Mouse (Mus musculus) layer of hippocampus, adult 11-12 months (tissue): ENCODE measurements around the gene Atp6v0d1.

Experiments used
- DNase-seq: peaks from one replicate; pipeline ENCODE4 v3.0.0; 2022; ENCODE audit warnings: low spot score

Atp6v0d1 gene

GRCm38 (mm10) chr8:105504617-105505016, 61.2 kb downstream of the Atp6v0d1 start:
- DNase-seq = no peak

DNA sequence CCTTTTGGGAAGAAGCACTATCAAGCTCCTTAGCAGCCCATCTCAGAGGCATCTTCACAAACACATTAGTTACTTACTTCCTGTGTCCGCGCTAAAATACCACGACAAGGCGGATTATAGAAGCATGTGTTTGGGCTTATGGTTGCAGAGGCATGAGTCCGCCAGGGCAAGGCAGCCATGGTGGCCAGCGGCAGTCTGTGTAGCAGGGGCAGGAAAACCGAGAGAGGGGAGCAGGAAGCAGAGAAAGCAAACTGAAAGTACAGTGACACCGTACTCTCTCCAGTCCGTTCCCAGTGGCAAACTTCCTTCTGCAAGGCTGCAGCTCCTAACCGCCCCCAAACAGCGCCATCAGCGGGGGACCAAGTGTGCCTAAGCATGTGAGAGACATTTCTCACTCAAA, 66.1 kb downstream of the Atp6v0d1 start:
- no peak for DNase-seq

GRCm38 (mm10) chr8:105496439-105497180, 69.2 kb downstream of the Atp6v0d1 start, which contains the start of gene Zdhhc1:
Gene Zdhhc1, minus strand, starts transcription at chr8:105496902.
- DNase-seq = peak; percentile 85

GRCm38 (mm10) chr8:105495350-105496302, 70.2 kb downstream of the Atp6v0d1 start:
- DNase-seq = no peak

DNA sequence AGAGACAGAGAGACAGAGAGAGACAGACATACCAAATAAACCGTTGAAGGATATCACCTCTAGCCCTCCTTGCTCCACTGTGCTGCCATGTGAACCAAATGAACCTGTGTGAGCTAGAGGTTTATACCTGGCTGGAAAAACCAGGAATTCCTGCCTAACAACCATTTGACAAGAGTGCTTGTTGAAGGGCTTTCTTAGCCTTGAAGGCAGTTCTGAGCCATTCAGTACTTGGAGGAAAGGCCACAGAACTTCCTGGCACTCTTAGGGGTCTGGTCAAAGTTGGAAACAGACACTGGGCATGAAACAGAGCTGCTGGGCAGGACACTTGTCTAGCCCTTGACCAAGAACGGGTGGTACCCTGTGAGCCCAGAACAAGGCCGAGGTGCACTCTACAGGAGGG, 71.3 kb downstream of the Atp6v0d1 start:
- no peak for DNase-seq

DNA sequence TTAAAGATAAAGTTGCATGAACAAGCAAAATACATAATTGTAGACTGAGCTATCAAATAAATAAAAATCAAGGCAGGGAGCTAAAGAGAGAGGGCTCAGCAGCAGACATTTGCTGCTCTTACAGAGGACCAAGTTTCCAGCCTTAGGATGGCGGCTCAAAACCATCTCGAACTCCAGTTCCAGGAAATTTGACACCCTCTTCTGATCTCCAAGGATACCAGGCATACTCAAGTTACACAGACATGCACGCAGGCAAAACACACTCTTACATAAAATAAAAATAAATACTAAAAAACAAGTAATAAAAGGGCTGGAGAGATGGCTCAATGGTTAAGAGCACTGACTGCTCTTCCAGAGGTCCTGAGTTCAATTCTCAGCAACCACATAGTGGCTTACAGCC, 72.4 kb downstream of the Atp6v0d1 start:
- DNase-seq = no peak

- DNase-seq = no peak
Observed at GRCm38 (mm10) chr8:105489281-105489680, 76.6 kb downstream of the Atp6v0d1 start.

GRCm38 (mm10) chr8:105488082-105488481, 77.8 kb downstream of the Atp6v0d1 start:
- no peak for DNase-seq

- DNase-seq = no peak
Observed at GRCm38 (mm10) chr8:105484392-105484791, 81.5 kb downstream of the Atp6v0d1 start.

DNA sequence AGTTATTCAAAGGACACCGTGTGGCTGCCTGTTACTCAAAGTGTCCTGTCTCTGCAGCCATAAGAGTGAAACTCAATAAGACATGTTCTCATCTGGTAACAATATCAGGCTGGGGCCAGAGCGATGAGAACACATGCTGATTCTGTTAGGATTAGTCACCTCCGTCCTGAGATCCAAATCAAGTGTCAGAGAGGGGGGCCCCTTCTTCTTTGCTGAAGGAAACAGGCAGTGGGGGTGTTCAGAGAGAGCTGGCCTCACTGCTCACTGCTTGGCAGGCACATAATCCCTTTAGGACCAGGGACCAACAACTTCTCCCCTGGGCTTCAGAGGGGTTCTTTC, 81.8 kb downstream of the Atp6v0d1 start:
- no peak for DNase-seq

GRCm38 (mm10) chr8:105483212-105484029, 82.4 kb downstream of the Atp6v0d1 start:
- DNase-seq = no peak

DNA sequence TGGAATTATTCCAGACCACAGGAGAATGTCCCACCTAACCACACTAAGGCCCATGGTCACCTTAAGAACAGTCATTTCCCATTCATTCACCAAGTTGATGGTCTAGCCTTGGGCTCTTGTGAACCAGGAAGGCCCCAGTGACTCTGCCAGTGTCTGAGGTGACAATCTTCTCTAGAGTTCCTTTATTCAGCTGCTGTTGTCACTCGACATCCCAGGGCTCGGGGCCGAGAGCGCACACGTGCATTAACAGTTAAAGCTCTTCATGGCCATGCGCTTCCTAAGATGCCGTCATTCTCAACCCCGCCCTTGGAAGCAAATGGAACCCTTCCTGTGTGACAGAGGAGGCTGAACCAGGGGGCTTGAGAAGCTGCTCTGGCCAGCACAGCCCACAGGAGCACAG, 83.7 kb downstream of the Atp6v0d1 start:
- no peak for DNase-seq

DNA sequence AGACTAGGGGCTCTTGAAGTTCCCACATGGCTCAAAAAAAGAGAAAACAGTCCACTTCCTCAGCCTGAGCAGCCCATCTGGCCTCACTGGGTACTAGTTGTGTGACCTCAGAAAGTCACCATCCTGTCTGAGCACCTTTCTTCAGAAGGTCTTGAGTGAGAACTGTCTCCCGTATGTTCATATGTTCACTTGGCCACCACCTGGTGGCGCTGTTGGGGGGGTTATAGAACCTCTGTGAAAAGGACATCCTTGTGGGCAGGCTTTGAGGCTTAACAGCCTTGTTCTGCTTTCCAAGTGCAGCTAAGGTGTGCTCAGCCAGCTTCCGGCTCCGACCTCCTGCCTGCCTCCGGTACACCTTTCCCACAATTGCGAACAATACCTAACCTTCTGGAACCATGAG, 84.4 kb downstream of the Atp6v0d1 start:
- DNase-seq = no peak

DNA sequence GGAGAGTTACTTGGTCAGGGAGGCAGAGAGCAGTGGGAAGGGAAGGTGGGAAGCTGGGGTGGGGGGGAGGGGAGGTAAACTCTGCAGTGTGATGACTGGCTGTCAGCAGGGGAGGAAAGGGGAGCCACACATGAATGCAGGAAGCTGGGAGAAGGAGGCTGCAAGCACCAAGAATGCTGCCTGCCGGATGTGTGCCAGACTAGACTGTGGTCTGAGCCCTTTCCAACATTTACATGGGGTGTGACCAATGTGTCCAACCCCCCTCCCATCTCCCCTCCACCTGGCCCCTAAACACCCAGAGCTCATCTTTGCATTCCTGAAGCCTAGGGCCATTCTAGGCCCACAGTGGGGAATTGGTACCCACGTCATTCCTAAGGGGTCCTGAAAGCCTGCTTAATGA, 84.8 kb downstream of the Atp6v0d1 start:
- no peak for DNase-seq

DNA sequence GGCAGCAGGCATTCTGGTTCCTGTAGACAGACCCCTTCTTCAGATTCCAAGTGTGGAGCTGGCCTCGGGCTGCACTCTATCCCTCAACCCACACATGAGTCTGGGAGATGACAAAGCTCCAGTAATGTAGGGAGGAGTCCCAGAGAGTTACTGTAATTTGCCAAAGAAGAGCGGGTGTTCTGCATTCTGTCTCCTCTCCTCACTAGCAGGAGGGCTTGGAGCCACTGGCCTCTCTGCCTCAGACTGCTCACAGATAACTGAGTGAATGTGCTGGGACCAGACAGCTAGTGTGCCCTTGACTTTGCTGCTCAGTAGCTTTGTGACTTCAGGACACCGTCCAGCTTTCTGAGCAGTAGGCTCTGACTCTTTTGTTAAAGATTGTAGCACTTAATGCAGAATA, 88.1 kb downstream of the Atp6v0d1 start:
- DNase-seq = no peak

DNA sequence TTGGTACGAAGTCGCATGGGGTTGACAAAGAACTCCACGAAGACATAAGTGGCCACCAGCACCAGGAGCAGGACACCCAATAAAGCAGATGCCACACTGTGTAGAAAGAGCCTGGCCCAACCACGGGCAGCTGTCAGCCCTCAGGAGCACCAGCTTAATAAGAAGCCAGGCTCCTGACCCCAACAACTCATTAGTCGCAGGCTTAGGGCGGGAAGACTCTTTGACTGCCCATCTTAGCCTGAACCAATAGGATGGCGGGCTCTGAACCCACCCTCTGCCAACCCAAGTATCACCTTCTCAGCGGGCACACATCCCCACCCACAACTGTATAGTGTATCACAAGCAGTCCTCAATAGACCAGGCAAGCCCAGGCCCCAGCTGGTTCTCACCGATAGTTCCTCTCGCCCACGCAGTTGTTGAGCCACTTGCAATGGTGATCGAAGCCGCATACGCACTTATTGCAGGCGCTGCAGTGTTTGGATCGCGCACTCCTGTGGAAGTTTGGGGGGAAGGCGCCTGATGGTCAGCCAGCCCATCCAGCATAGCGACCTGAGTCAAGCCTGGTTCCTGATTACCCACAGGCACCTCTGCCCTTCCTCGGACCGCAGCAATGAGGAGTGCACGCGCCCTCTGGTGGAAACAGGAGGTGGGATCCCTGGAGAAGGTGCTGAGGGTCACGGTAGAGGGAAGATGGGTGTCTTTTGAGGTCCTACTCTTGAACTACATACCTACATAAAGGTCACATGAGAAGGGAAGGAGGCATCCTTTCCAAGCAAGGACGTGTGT, 89.0 kb downstream of the Atp6v0d1 start:
- DNase-seq = no peak

DNA sequence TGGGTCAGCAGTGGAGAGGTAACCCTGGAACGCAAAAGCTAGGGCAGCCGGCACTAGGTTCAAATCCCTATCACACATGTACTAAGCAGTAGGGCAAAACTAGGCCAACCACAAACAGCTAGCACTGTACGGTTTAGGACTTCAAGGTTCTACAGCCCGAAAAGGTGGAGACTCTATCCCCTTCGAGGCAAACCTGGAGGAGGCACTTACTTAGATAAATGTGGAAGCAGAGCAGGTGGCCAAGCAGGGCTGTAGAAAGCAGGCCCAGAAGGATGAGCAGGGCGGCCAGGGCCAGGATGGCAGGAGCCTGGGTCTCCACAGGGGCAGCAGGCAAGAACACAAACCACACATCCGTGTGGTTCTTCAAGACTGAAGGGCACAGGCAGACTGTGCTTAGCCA, 89.7 kb downstream of the Atp6v0d1 start:
- no peak for DNase-seq

- no peak for DNase-seq
Observed at GRCm38 (mm10) chr8:105475742-105476141, 90.1 kb downstream of the Atp6v0d1 start.

- no peak for DNase-seq
Observed at GRCm38 (mm10) chr8:105475254-105475653, 90.6 kb downstream of the Atp6v0d1 start.

DNA sequence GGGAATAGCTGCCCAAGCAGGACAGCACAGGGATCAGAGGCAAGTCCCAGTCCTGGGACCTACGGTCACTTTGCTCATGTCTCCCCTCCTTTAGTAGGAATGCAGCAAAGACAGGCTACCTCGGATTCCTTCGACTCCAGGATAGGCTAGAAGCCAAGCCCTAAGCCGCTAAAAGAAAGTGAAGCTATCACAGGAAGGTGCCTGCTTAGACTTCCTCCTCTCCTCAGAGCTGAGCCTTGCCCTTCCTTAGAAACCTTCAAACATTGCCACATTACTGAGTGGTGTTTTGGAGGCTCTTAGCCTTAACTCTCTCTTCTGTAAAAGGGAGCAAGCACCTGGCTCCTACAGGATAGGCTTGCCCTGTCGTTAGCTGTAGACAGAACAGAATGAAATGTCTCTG, 91.2 kb downstream of the Atp6v0d1 start:
- no peak for DNase-seq
